Mouse (Mus musculus) testis, postnatal 14 days (tissue): ENCODE results near the gene Fgf23.

ENCODE experiments used
- DNase-seq: peaks from one replicate; pipeline ENCODE4 v3.0.0; 2021; ENCODE audit warnings: low spot score

Fgf23 gene

GRCm38 (mm10) chr6:127114753-127115456 is 42.2 kb downstream of the Fgf23 start:
- no peak for DNase-seq

- DNase-seq: no peak
Observed at GRCm38 (mm10) chr6:127122221-127122806, 49.6 kb downstream of the Fgf23 start.

- no peak for DNase-seq
Observed at GRCm38 (mm10) chr6:127122996-127123395, 50.3 kb downstream of the Fgf23 start.

- peak; percentile 58 for DNase-seq
Observed at GRCm38 (mm10) chr6:127123506-127123905, 50.8 kb downstream of the Fgf23 start.

DNA sequence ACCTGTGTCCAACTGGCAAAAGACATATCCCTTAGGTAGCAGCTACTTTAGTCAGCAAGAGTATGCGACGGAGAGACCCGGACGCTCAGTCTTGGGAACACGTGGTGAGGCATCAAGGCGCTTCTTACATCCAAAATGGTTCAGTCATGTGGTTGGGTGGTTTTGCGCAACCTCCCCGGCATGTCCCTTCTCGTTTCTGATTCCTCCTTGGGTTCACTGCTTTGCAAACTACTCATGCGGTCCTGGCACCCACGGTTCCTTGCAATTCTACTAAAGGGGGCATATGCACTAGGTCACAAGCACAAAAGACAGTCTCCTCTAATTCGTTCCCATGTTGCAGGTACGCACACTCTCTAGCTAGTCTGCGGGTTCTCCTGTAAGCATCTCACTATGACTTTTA is 57.0 kb downstream of the Fgf23 start:
- DNase-seq: no peak

GRCm38 (mm10) chr6:127130377-127130776 is 57.7 kb downstream of the Fgf23 start:
- DNase-seq: no peak
